ENCODE assay signal across 8 mouse cellular contexts in the genomic region with DNA sequence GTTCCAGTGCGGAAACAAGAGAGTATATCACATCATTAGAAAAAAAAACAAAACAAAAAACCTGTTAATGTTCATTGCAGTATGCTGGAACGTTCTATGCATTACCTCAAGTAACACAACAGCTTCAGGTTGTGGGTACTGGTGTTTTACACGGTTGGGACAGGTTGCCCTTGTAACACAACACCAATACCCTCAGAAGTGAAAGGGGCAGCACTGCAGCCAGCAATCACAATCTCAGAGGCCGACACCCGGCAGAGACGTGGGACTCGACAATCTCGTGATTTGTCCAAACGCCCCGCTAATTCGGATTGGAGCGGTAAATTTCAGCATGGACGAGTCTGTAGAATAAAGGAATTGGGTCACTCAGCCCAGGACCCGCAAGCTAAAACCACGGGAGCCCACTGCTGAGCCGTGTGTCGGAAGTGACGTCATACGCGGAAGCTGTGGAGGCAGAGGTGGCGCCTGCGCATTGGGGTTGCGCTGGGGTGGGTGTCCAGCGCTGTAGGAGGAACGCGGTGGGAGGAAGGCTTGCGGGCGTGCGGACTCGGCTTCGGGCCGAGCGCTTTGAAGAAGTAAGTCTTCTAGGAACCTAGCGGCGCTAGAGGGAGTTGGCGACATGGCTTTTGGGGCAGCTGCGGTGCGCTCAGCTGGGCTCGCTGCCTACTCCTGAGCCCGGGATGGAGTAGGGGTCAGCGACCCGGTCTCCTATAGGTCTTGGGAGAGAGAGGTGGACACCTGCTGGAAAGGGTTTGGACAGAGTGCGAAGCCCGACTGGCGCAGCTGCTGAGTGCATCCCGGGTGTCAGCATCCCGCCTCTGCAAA. TPM values are rescaled to one million over a fixed set of nuclear protein-coding genes. Genes with fewer than 3 reads are reported as not detected.
DNase-seq lines count a peak whose midpoint lies in the region; ATAC-seq and TF ChIP-seq lines count a peak whose summit lies in the region.

Gene Map3k13, plus strand, starts transcription at position 472 of the 822 bp plus-strand sequence.

- 0 out of 2 replicates have a peak, but pooled peaks cover 2% of the 10 kb centered on the region for H3K4me1 ChIP-seq in brown adipose tissue, adult 24 weeks (ENCODE audit: control insufficient read depth, insufficient read depth, insufficient read length, low read length)
- peaks cover 9% of the 10 kb centered on the region for H3K4me1 ChIP-seq in heart, embryonic 15.5 days (replicated peaks)
- peaks cover 24 to 33% of the 10 kb centered on the region in 2 experiments for H3K4me1 ChIP-seq in liver, embryonic 14.5 days (replicated peaks; ENCODE audit: control insufficient read depth in 2 of 2, insufficient read depth in 2 of 2, low read length in 1 of 2)
- H3K4me1 ChIP-seq in neural tube, embryonic 11.5 days (ENCODE audit: control insufficient read depth, insufficient read depth, low read length): no peaks in the 10 kb centered on the region
- H3K4me1 ChIP-seq in stomach, postnatal 0 days (replicated peaks; ENCODE audit: control insufficient read depth, insufficient read depth): no peaks in the 10 kb centered on the region

- H3K4me3 ChIP-seq in brown adipose tissue, adult 24 weeks (ENCODE audit: insufficient read depth, low read depth, low read length): peak within 1 kb of the TSS; percentile 78
- peak within 1 kb of the TSS; percentile 95 for H3K4me3 ChIP-seq in heart, embryonic 15.5 days
- peak within 1 kb of the TSS; percentile 80 to 98 for H3K4me3 ChIP-seq in liver, embryonic 14.5 days (ENCODE audit: insufficient read depth in 1 of 2, low read depth in 2 of 2, low read length in 2 of 2)
- peak within 1 kb of the TSS; percentile 79 for H3K4me3 ChIP-seq in neural tube, embryonic 11.5 days (ENCODE audit: low read depth, low read length)
- H3K4me3 ChIP-seq in stomach, postnatal 0 days (ENCODE audit: low read depth, low read length): peak within 1 kb of the TSS; percentile 65

- TF ChIP-seq CTCF in liver, embryonic 14.5 days (IDR thresholded peaks at IDR 0.05; ENCODE audit: low read depth): peak; percentile 28; the same call in 1 of the 2 replicates
- TF ChIP-seq CTCF in stomach, postnatal 0 days (IDR thresholded peaks at IDR 0.05; ENCODE audit: low read depth): peak; percentile 48

- H3K9ac ChIP-seq in heart, embryonic 15.5 days: peak within 1 kb of the TSS; percentile 90
- peak within 1 kb of the TSS; percentile 94 for H3K9ac ChIP-seq in liver, embryonic 14.5 days (replicated peaks)
- peak within 1 kb of the TSS; percentile 77 for H3K9ac ChIP-seq in neural tube, embryonic 11.5 days (ENCODE audit: low read length)
- H3K9ac ChIP-seq in stomach, postnatal 0 days (ENCODE audit: low read length): peak within 1 kb of the TSS; percentile 59

- peaks cover under 1% of the 10 kb centered on the region; the same call in 1 of the 2 replicates for H3K36me3 ChIP-seq in heart, embryonic 15.5 days
- no peaks in the 10 kb centered on the region for H3K36me3 ChIP-seq in liver, embryonic 14.5 days (replicated peaks; ENCODE audit: control insufficient read depth, insufficient read depth, low read depth)
- no peaks in the 10 kb centered on the region for H3K36me3 ChIP-seq in neural tube, embryonic 11.5 days (ENCODE audit: control insufficient read depth, insufficient read depth, low read length)
- no peaks in the 10 kb centered on the region for H3K36me3 ChIP-seq in stomach, postnatal 0 days (ENCODE audit: control insufficient read depth, insufficient read depth, low read length)

- no peaks in the 10 kb centered on the region for H3K9me3 ChIP-seq in heart, embryonic 15.5 days (replicated peaks)
- no peaks in the 10 kb centered on the region for H3K9me3 ChIP-seq in liver, embryonic 14.5 days (ENCODE audit: control insufficient read depth, low read length)
- H3K9me3 ChIP-seq in neural tube, embryonic 11.5 days (ENCODE audit: control insufficient read depth, low read length): no peaks in the 10 kb centered on the region
- no peaks in the 10 kb centered on the region for H3K9me3 ChIP-seq in stomach, postnatal 0 days (ENCODE audit: control insufficient read depth, low read length)

- ATAC-seq in heart, embryonic 15.5 days (replicated peaks; ENCODE audit: insufficient number of reproducible peaks, insufficient read depth, low FRiP score, low read depth): peak; percentile 98
- ATAC-seq in liver, embryonic 14.5 days (ENCODE audit: insufficient read depth): peak; percentile 86
- peak; percentile 97 for ATAC-seq in neural tube, embryonic 11.5 days (ENCODE audit: insufficient read depth, low FRiP score, low TSS enrichment)
- ATAC-seq in stomach, postnatal 0 days (ENCODE audit: low FRiP score, low TSS enrichment): peak; percentile 96

- peak; percentile 97 for DNase-seq in CD4-positive, CD25-positive, alpha-beta regulatory T cell, adult 2 months (ENCODE audit: low read depth, low spot score)
- peak; percentile 53 for DNase-seq in fibroblast of lung, adult 2 months (ENCODE audit: low read depth)
- DNase-seq in kidney, postnatal 25 days: peak; percentile 96 to 97
- DNase-seq in liver, embryonic 14.5 days (ENCODE audit: low read depth in 3 of 3, low spot score in 3 of 3): peak; percentile 85 to 87 (median 86)
- DNase-seq in neural tube, embryonic 11.5 days (ENCODE audit: low spot score): peak; percentile 97
- DNase-seq in stomach, postnatal 0 days (ENCODE audit: low spot score): peak; percentile 95

- peak within 1 kb of the TSS; percentile 83 for H3K27ac ChIP-seq in brown adipose tissue, adult 24 weeks (replicated peaks; ENCODE audit: low read depth, low read length)
- H3K27ac ChIP-seq in heart, embryonic 15.5 days: peak within 1 kb of the TSS; percentile 93
- H3K27ac ChIP-seq in liver, embryonic 14.5 days: peak within 1 kb of the TSS; percentile 86
- peak within 1 kb of the TSS; percentile 75 for H3K27ac ChIP-seq in neural tube, embryonic 11.5 days (ENCODE audit: low read depth, low read length)
- H3K27ac ChIP-seq in stomach, postnatal 0 days (replicated peaks): peak within 1 kb of the TSS; percentile 69

- TF ChIP-seq EP300 in liver, embryonic 14.5 days (IDR thresholded peaks at IDR 0.05; ENCODE audit: low read depth): no peak
- no peak for TF ChIP-seq EP300 in stomach, postnatal 0 days (optimal IDR thresholded peaks at IDR 0.05)

- no peaks in the 10 kb centered on the region for H3K27me3 ChIP-seq in heart, embryonic 15.5 days
- H3K27me3 ChIP-seq in liver, embryonic 14.5 days (ENCODE audit: control insufficient read depth, insufficient read depth, low read length): no peaks in the 10 kb centered on the region
- H3K27me3 ChIP-seq in neural tube, embryonic 11.5 days (ENCODE audit: control insufficient read depth, insufficient read depth, low read length): no peaks in the 10 kb centered on the region
- no peaks in the 10 kb centered on the region for H3K27me3 ChIP-seq in stomach, postnatal 0 days (ENCODE audit: control insufficient read depth, insufficient read depth, low read length)

- 2% methylated on average over 47 of the region's 47 CpGs for WGBS in heart, embryonic 15.5 days
- WGBS in liver, embryonic 14.5 days (ENCODE audit: insufficient replicate concordance): 2% methylated on average over 47 of the region's 47 CpGs
- 2% methylated on average over 47 of the region's 47 CpGs for WGBS in neural tube, embryonic 11.5 days
- WGBS in stomach, postnatal 0 days: 2% methylated on average over 44 of the region's 47 CpGs

- peak within 1 kb of the TSS; percentile 94 for H3K4me2 ChIP-seq in heart, embryonic 15.5 days
- H3K4me2 ChIP-seq in liver, embryonic 14.5 days (ENCODE audit: low read depth): peak within 1 kb of the TSS; percentile 73
- peak within 1 kb of the TSS; percentile 82 for H3K4me2 ChIP-seq in neural tube, embryonic 11.5 days (ENCODE audit: low read depth)
- H3K4me2 ChIP-seq in stomach, postnatal 0 days (replicated peaks; ENCODE audit: low read depth): peak within 1 kb of the TSS; percentile 80

RNA-seq across cellular contexts. Expression of gene Map3k13, which starts in this region (rescaled TPM):
- polyA plus RNA-seq in brown adipose tissue, adult 24 weeks (2012; ENCODE audit: insufficient read depth, insufficient read length, missing spikeins): 0.50 and 0.55 TPM in 2 replicates
- polyA plus RNA-seq in heart, embryonic 15.5 days (2015; fragmentation: Nextera tagmentation; extraction: Ambion mirVana): 0.60 and 0.85 TPM in 2 replicates
- 0.50 and 0.61 TPM in 2 replicates for polyA plus RNA-seq in liver, embryonic 14.5 days (2012; rRNA removed)
- 0.30 and 0.38 TPM in 2 replicates for polyA plus RNA-seq in liver, embryonic 14.5 days (2014; fragmentation: Nextera tagmentation; extraction: Ambion mirVana)
- polyA plus RNA-seq in neural tube, embryonic 11.5 days (2014; fragmentation: Nextera tagmentation; extraction: Ambion mirVana): 10.6 and 11.6 TPM in 2 replicates
- 0.40 and 0.50 TPM in 2 replicates for polyA plus RNA-seq in stomach, postnatal 0 days (2015; fragmentation: Nextera tagmentation; extraction: Ambion mirVana)

Comparison
In these comparisons a context has a peak if more than half of its experiments do, and no peak if none do; other contexts are left out.
1. Peak in every context shown above with its lines: DNase-seq, ATAC-seq, H3K4me3 ChIP-seq and H3K27ac ChIP-seq.
2. Peak in ATAC-seq, H3K4me3 ChIP-seq, H3K27ac ChIP-seq, H3K9ac ChIP-seq and H3K4me2 ChIP-seq in heart, embryonic 15.5 days; RNA of the gene not detected or under 1 TPM.
3. Peak in DNase-seq, ATAC-seq, H3K4me3 ChIP-seq, H3K27ac ChIP-seq, H3K9ac ChIP-seq and H3K4me2 ChIP-seq in liver, embryonic 14.5 days; RNA of the gene not detected or under 1 TPM.
4. Peak in DNase-seq, ATAC-seq, H3K4me3 ChIP-seq, H3K27ac ChIP-seq, H3K9ac ChIP-seq and H3K4me2 ChIP-seq in stomach, postnatal 0 days; RNA of the gene not detected or under 1 TPM.